Mouse (Mus musculus) forebrain, embryonic 10.5 days (tissue): ENCODE data around the gene Slc35b1. TPM values are rescaled to one million over a fixed set of nuclear protein-coding genes. Genes with fewer than 3 reads are reported as not detected.

ENCODE experiments used
- DNase-seq: peaks from one replicate; pipeline ENCODE4 v3.0.0-alpha.2; 2017; ENCODE audit warnings: low spot score; ENCODE audit errors: extremely low spot score
- H3K27ac ChIP-seq: fragments of 300-500 bp; sonication (generic); 2 replicates; pipeline ENCODE4 v1.5.1; 2016; ENCODE audit warnings: mild to moderate bottlenecking
- H3K27me3 ChIP-seq: fragments of 300-500 bp; sonication (generic); 2 replicates; pipeline ENCODE4 v1.6.1; 2016; ENCODE audit warnings: mild to moderate bottlenecking; ENCODE audit not compliant: poor library complexity, severe bottlenecking
- H3K36me3 ChIP-seq: fragments of 300-500 bp; sonication (generic); replicated peaks from 2 replicates; pipeline ENCODE4 v1.6.1; 2016; ENCODE audit warnings: mild to moderate bottlenecking, moderate library complexity
- H3K4me1 ChIP-seq: fragments of 300-500 bp; sonication (generic); 2 replicates; pipeline ENCODE4 v1.6.1; 2016
- H3K4me3 ChIP-seq: fragments of 300-500 bp; sonication (generic); 2 replicates; pipeline ENCODE4 v1.5.1; 2016; ENCODE audit warnings: mild to moderate bottlenecking, moderate library complexity
- H3K9me3 ChIP-seq: fragments of 300-500 bp; sonication (generic); 2 replicates; pipeline ENCODE4 v1.6.1; 2016; ENCODE audit warnings: mild to moderate bottlenecking, moderate library complexity
- WGBS: fragments of 180-500 bp; shearing (Covaris S2); methylation state at CpG from one replicate; pipeline ENCODE4 v1.1.7; 2016; 5-methylcytosine and 5-hydroxymethylcytosine counted together
- polyA plus RNA-seq: library from polyadenylated mRNA; unstranded; fragments of >200 nt; fragmentation: Nextera tagmentation; extraction: Ambion mirVana; gene quantifications from 2 replicates; pipeline ENCODE4 v1.2.1, GENCODE M21; 2016

Slc35b1 gene
- polyA plus RNA-seq, 1 experiment from 2014 or later: 118 TPM

- no peak for DNase-seq
- Histone ChIP-seq H3K4me3 (no peak overlapping the region), H3K27me3 (no peaks in the 10 kb centered on the region), H3K4me1 (peaks cover 16% of the 10 kb centered on the region), H3K36me3 (peaks cover 28% of the 10 kb centered on the region), H3K9me3 (no peaks in the 10 kb centered on the region), H3K27ac (no peak overlapping the region)
- 83% methylated on average over 2 of the region's 2 CpGs for WGBS
These were observed 36.5 kb downstream of the Slc35b1 start for GRCm38 (mm10) chr11:95420880-95421435.

DNA sequence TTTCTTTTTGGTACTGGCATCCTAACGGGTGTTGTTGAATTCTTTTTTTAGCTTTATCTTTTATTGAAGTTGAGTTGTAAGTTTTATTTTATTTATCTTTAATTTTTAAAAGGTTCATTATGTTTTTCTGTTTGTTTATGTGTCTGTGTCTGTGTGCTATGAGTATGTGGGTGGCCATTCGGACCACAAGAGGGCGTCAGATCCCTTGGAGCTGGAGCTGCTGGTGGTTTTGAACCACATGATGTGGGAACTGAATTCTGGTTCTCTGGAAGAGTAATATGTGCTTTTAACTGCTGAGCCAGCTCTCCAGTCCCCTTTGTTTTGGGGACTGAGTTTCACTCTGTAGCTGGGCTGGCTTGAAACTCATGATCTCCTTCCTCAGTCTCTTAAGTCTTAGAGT is 39.0 kb downstream of the Slc35b1 start:
- no peaks in the 10 kb centered on the region for H3K9me3 ChIP-seq
- H3K27ac ChIP-seq: no peak overlapping the region
- 81% methylated on average over 3 of the region's 3 CpGs for WGBS
- no peaks in the 10 kb centered on the region for H3K4me1 ChIP-seq
- H3K27me3 ChIP-seq: no peaks in the 10 kb centered on the region
- DNase-seq: no peak
- peaks cover 24% of the 10 kb centered on the region for H3K36me3 ChIP-seq
- H3K4me3 ChIP-seq: no peak overlapping the region

DNA sequence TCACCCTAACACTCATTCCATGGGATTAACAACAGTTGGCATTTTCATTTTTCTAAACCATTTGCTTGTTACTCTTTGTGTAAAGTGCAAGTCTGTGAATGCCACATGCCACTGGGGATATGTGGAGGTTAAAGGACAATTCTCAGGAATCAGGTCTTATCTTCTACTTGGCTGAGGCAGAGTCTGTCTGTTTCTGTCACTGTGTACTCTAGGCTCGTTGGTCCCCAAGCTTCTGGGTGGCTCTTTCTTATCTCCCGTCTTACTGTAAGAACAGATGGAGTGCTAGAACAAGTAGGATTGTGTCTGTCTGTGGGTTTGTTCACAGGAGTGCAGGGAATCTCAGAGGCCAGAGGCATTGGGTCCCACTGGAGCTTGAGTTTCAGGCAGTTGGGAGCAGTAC is 46.9 kb downstream of the Slc35b1 start:
- Histone ChIP-seq H3K27ac (no peak overlapping the region), H3K27me3 (no peaks in the 10 kb centered on the region), H3K4me3 (no peak overlapping the region), H3K4me1 (no peaks in the 10 kb centered on the region), H3K36me3 (peaks cover 13% of the 10 kb centered on the region), H3K9me3 (no peaks in the 10 kb centered on the region)
- DNase-seq: no peak
- 89% methylated on average over 2 of the region's 2 CpGs for WGBS

- 88% methylated on average over 2 of the region's 2 CpGs for WGBS
- H3K4me3 ChIP-seq: no peak overlapping the region
- H3K27ac ChIP-seq: no peak overlapping the region
- no peaks in the 10 kb centered on the region for H3K4me1 ChIP-seq
- no peaks in the 10 kb centered on the region for H3K9me3 ChIP-seq
- no peaks in the 10 kb centered on the region for H3K27me3 ChIP-seq
- DNase-seq: no peak
- H3K36me3 ChIP-seq: peaks cover 15% of the 10 kb centered on the region
These were observed 47.7 kb downstream of the Slc35b1 start for GRCm38 (mm10) chr11:95432194-95432593.

Other genes starting within 250 kb of the Slc35b1 start
- 0.21 and 0.26 TPM in 2 replicates for gene Dlx4, start 238.4 kb upstream of the Slc35b1 start, polyA plus RNA-seq
- gene Tac4, start 123.2 kb upstream of the Slc35b1 start, polyA plus RNA-seq: not detected in 2 replicates
- 93.2 and 93.7 TPM in 2 replicates for gene Kat7, start 74.4 kb upstream of the Slc35b1 start, polyA plus RNA-seq
- 7.4 and 7.7 TPM in 2 replicates for gene Fam117a, start 47.7 kb upstream of the Slc35b1 start, polyA plus RNA-seq
- 142 and 145 TPM in 2 replicates for gene Spop, start 29.4 kb downstream of the Slc35b1 start, polyA plus RNA-seq
- 0.31 and 0.36 TPM in 2 replicates for gene Nxph3, start 129.9 kb downstream of the Slc35b1 start, polyA plus RNA-seq
- gene Ngfr, start 203.0 kb downstream of the Slc35b1 start, polyA plus RNA-seq: 12.3 and 14.6 TPM in 2 replicates